Mouse (Mus musculus) heart, adult 9 months (tissue): Measurements from ENCODE around the gene Stat6.
A peak's percentile ranks its signal among the peaks of the same experiment; 100 is the strongest.

Experiments used
- DNase-seq, 2 experiments: peaks; one replicate each; pipeline ENCODE4 v3.0.0; 2022; ENCODE audit warnings: low spot score in 2 of 2

The Stat6 gene

DNA sequence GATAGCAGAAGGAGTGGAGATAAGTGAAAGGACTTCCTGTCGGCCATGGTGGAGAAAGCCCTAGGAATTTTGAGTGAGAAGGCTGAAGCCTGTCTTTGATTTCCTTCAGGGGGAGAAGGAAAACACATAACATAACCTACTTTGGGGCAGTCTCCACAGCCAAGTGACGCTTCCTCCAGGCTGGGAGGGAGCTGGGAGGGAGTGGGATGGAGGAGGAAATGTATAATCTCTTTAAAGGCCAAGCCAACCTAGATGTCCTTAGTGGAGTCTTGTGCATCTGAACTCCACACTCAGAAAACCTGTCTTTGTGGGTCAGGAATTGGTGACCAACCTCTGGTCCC, 27.8 kb upstream of the Stat6 start:
- no peak for DNase-seq

DNA sequence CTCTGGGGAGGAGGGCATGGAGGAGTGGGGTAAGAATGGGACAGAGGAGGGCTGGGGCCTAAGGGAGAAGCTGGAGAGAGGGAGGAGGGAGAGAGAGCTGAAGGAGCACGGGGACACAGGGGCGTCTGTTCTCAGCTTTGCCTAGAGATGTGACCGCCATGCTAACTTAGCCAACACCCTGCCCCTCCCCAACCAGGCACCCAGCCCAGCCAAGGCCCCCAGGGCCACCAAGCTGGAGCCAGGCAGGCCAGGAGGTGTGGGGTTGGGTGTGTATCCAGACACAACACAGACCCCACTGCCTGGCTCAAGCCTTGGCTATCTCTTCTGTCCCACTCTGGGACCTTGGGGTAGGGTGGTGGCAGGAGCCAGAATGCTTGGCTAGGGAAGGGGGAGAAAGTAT, 27.2 kb upstream of the Stat6 start:
- DNase-seq: peak in 1 of 2 experiments; percentile 75

DNA sequence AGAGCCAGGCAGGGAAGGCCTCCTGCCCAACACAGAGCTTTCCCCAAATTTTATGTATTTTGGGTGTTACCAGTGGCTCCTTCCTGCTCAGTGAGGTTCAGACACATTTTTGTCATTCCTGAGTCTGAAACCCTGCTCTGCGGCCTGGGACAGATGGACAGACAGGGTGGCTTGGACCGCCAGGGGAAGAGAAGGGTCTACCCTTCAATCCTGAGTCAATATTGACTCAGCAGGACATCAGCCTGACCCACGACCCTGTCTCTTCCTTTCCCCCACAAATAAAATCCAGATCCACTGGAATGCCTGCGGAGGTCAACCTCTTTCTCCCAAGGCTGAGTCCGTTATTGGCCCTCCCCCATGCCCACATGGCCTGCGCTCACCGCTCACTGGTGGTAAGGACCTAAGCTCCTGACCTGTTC, 26.5 kb upstream of the Stat6 start:
- no peak for DNase-seq

- DNase-seq: no peak
Observed at GRCm38 (mm10) chr10:127617294-127617693, 25.5 kb upstream of the Stat6 start.

DNA sequence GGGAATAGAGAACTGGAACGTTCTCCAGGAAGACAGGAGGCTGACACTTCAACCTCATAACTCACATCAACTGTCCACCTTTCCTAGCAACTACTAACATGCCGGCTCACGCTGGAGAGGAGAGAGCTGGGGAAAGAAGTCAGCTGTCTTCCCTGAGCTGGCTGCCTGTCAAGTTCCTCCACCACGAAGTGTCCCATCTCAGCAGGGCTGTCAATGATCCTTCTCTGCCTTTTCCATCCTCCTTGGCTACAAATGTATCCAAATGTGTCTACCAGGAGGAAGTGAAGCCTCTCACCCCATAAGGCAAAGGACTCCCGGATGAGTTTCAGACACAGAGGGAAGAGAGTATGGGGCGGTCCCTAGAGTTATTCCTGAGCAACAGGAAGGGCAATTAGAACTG, 24.6 kb upstream of the Stat6 start:
- no peak for DNase-seq

GRCm38 (mm10) chr10:127619119-127619721, 23.6 kb upstream of the Stat6 start:
- DNase-seq: no peak

DNA sequence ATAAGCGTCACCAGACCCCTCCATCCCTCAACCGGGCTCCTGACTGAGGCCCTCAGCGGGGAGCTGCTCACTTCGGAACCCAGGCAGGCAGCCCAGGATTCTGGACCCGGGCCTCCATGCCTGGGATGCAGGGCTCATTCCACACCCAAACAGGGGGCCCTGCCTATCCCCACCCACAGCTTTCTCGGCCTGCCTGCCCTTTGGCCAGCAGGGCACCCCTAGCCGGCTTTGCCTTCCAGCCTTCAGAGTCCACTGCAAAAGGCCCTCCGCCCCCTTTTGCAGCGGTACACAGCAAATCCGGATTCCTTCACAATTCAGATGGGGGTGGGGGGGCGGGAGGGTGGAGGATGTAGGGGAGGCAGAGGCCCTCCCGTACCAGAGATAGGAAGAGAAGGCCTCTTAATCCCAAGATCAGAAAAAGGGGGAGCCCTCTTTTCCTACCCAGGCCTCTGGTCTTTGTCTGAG, 22.8 kb upstream of the Stat6 start:
- no peak for DNase-seq

DNA sequence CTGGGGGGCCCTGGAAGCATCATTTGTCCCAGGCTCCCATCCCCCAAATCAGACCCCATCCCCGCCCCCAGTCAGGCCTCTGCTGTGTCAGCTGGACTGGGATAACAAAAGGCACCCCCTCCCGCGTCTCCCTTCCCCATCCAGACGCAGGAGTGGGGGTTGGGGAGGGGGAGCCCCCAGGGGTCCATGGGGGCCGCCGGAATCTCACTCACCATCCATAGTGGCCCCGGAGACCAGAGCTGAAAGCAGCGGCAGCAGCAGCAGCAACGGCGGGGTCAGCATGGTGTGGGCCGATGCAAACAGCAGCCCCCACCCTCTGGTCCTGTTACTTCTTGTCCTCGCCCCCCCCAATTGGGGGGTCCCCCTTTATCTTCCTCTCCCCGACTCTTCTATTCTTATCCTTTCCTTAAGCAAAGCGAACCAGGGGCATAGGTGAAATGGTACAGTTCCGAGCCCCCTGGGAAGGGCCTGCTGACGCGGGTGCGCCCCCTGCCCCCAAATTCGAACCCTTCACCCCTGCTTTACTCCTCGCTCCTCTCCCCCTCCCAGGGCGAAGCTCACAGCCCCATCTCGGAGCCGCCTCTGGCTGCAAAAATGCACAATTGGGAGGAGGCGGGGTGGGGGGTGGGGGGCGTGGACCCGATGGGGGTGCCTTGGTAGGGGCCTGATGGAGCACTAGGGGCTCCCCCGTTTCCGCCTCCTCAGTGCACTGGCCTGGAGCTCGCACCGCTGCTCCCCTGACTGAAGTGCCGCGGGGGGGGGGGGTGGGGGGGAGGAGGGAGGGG, 22.2 kb upstream of the Stat6 start, which contains the start of gene Lrp1:
TSS of gene Lrp1 (minus strand) at position 743 of the 785 bp plus-strand sequence.
- no peak for DNase-seq

GRCm38 (mm10) chr10:127621191-127622056, 21.4 kb upstream of the Stat6 start:
- DNase-seq: peak; percentile 95

GRCm38 (mm10) chr10:127622057-127622392, 20.8 kb upstream of the Stat6 start:
- DNase-seq: peak; percentile 80 to 87

GRCm38 (mm10) chr10:127622661-127623060, 20.1 kb upstream of the Stat6 start:
- DNase-seq: peak in 1 of 2 experiments; percentile 39

DNA sequence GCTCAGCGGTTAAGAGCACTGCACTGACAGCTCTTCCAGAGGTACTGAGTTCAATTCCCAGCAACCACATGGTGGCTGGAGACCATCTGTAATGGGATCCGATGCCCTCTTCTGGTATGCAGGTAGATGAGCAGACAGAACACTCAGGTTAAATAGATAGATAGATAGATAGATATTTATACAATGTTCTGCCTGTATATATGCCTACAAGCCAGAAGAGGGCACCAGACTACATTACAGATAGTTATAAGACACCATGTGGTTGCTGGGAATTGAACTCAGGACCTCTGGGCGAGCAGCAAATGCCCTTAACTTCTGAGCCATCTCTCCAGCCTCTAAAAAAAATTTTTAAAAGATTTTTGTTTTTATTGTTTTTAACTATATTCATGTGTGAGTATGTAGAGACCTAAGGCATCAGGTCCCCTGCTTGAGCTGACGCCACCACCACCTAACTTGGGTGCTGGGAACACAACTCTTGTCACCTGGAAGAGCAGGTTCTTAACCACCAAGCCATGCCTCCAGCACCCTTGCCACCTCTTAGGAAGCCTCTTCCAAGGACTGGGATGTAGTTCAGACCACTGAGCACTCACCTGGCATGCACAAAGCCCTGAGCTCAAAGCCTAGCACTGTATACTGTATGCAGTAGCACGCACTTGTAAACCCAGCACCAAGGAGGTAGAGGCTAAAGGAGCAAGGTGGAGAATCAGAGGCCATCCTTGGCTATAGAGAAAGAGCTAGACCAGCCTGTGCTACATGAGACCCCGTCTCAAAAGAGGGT, 19.2 kb upstream of the Stat6 start:
- DNase-seq: no peak

GRCm38 (mm10) chr10:127626433-127626832, 16.4 kb upstream of the Stat6 start:
- DNase-seq: peak in 1 of 2 experiments; percentile 58

GRCm38 (mm10) chr10:127631261-127632214, 11.2 kb upstream of the Stat6 start:
- DNase-seq: peak; percentile 74 to 77

- DNase-seq: no peak
Observed at GRCm38 (mm10) chr10:127632668-127633271, 10.0 kb upstream of the Stat6 start.

GRCm38 (mm10) chr10:127640421-127640820, 2.4 kb upstream of the Stat6 start:
- no peak for DNase-seq

DNA sequence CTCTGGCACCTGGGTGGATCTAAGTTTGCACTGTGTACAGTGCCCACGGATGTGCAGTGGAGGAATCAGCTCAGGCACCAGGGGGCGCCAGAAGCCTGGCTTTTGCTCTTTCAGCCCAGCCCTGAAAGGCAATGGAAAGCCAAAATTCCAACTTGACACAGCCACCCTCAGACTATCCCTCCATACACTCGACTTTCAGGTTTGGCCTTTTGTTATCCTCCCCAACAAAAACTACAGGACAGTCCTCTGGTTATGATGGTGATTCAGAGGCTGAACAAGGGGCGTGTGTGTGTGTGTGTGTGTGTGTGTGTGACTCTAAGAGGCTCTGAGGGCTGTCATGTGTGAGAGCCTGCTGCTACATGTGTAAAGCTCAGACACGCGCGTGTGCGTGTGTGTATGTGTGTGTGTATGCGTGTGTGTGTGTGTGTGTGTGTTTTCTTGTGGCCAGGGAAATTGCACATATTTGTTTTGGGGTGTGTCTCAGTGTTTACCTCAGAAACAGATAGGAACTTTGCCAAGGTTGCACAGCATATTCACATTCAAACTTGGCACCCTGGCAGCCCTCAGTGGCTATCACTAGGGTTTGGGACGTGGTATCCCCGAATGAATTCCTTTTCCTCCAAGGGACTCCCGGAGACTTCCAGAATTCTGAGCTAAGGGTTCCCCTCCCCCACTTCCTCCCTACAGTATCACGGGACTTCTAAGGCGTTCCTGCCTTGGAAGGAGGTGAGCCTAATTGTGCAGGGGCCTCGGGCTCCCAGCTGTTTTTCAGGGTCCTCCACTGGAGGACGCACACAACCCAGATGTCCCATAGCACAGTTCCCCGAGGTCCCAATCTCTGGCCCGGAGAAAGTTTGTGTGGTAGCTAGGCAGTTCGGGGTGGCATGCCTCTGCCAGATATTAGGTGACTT, 670 bp upstream of the Stat6 start:
- DNase-seq: peak; percentile 88 to 89

- DNase-seq: peak; percentile 89 to 90
Observed at GRCm38 (mm10) chr10:127643553-127644238, 910 bp downstream of the Stat6 start.
